Mouse (Mus musculus): ENCODE data around the gene Tmco4.
"Not testable (repeated sequence)": the region's sequence is repeated elsewhere in the genome, so short reads cannot be mapped to it uniquely, and the experiment has no call there.

The Tmco4 gene

DNA sequence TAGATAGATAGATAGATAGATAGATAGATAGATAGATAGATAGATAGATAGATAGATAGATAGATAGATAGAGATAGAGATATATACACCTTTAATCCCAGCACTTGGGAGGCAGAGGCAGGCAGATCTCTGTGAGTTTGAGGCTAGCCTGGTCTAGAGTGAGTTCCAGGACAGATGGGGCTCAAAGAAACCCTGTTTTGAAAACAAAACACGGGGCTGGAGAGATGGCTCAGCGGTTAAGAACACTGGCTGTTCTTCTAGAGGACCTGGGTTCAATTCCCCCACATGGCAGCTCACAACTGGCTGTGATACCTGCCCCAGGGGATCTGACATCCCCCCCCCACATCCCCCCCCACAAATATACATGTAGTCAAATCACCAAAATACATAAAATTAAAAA is 1.9 kb downstream of the Tmco4 start:
- DNase-seq = not testable (repeated sequence)

DNA sequence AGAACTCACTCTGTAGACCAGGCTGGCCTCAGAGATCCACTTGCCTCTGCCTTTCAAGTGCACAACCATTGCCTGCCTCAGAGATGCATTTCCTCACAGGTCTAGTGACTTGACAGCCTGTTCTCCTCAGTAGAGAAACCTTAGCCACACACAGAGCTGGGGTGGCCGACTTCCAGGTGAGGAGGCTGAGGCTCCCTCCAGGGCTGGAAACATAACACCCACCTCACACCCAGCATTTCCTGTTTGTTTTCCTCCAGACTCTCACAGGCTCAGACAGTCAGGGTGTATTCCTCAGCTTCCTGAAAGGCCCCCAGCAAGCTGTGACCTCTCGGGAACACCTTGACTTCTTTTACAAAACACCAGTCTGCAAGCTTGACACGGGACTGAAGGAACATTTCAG is 2.5 kb downstream of the Tmco4 start:
- DNase-seq = no peak

DNA sequence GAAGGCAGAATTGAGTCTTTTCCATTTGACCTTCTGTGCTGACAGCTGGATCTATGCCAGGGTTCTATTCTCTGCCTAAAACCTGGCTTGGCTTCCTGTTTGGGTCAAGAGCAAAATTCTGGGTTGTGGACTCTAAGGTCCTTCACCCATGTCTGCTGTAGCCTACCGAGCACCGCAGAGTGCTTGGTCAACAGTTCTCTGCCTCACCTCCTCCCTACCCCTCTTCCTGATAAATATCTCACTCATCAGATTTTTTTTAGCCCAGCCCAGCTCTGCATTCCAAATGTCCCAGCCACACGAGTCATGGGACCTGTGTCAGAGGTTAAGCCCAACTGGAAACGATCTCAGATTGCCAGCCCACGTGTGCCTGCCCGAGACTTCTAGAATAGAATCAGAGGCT is 3.4 kb downstream of the Tmco4 start:
- no peak for DNase-seq

DNA sequence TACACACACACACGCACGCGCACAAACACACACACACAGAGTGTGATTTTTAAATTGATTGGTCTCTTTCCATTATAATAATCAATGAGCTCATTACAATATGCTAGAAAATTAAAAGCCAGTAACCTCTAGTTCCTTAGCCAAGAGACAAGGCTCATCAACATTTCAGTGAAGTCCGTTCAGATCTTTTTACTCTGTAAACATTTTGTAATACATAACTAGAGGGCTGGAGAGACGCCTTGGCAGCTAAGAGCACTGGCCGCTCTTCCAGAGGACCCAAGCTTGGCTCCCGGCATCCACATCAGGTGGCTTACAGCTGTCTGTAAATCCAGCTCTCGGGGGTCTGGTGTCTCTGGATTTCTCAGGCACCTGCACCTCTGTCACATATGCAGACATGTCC is 7.3 kb downstream of the Tmco4 start:
- no peak for DNase-seq

DNA sequence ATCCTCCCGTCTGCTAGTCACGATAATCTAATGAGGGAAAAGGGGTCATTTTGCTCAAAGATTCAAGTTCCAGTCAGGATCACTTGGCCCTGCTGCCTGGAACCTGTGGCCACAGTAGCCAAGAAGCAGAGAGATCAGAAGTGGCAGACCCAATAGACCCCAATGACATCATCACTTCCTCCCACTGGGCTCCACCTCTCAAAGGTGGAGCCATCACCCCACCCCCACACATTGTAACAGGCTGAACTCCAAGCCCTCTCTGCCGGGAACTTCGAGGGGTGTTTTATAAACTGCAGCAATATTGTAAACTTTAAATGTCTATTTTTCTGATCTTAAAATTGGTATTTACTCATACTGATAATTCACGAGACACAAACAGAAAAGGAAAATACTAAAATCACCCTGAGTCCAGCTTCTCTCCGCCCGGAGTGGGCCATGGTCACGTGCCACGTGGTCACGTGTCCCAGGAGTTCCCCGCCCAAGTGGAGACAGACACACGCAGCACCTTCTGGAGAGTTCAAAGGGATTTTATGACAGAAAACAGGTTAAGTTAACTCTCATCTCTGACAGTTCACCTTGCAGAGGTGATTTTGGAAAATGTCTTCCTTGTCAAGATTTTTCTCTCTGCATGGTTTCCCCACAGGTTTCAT is 8.2 kb downstream of the Tmco4 start:
- DNase-seq = no peak

DNA sequence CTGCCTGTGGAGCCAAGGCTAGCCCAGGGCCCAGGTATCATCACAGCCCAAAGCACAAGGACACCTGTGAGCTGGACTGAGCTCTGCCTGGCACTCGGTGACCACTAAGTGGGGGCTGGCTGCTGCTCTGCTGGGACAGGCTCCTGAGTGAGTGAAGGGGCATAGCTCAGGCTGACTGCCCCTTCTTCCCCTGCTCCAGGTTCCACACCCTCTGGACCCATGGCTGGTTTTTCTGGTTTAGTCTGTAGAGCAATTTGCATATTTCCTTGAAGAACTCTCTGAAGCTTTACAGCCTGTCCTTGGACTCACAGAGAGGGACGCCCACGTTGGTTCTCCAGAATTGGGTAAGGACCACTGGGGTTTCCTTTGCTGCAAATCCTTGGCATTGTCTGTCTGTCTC is 10.7 kb downstream of the Tmco4 start:
- DNase-seq = no peak

DNA sequence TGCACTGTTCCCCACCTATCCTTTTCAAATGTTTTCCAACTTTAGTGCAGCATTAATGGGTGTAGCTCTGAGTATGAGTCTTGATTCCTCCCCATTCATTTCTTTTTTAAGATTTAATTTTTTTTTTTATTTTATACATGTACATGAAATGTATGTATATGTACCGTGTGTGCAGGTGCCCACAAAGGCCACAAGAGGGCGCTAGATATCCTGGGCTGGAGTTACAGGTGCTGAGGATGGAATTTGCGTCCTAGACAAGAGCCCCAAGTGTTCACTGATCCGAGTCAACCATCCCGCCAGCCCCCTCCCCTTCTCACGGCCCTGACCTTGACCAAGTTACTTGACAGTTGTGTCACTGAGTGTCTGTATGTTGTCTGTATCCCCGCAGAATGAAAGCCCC is 12.1 kb downstream of the Tmco4 start:
- no peak for DNase-seq

DNA sequence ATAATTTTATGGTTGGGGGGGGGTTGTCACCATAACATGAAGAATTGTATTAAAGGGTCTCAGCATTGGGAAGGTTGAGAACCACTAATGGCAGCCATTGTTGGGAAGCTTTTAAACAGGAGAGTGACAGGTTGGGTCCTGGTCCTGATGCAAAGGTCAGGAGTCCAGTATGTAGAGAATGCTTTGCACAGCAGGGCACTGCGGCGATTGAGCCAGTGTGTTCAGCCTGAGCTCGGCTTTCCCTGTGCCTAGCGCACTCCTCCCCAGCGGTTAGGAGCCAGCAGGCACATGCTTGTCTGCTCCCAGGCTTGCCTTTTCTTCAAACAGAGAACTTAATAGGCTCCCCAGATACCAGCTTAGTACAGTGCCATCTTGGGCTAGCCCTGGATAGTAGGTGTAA is 13.6 kb downstream of the Tmco4 start:
- DNase-seq = no peak

DNA sequence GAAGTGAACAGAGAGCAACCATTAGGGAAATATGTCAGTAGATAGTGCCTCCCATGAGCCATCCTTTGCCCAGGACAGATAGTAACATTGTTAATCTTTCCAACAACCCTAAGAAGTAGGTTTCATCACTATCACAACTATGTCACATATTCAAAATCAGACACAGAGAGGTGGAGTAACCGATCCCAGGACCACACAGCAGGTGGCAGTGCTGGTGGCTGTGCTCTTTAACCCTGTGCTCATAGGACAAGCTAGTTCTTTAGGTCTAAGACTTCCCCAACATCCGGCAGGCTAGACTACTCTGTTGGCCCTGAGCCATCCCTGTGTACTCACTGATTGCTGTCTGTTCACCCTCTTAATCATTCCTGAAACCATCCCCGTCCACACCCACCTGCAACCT is 21.7 kb downstream of the Tmco4 start:
- no peak for DNase-seq

DNA sequence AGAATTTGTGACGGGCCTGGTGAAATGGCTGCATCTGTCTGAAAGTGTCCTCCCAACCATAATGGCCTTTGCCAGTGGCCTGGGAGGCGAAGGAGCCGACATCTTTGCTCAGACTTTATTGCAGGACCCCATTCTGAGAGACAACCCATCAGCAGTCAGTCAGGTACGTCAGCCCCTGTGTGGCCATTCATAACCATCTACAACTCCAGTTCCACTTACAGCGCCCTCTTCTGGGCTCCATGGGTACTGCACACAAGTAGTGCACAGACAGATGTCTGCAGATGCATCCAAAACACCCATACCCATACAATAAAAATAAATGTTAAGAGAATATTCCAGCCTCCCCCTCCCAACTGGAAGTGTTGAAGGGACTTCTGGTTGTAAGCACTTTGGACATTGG is 23.7 kb downstream of the Tmco4 start:
- DNase-seq = no peak

DNA sequence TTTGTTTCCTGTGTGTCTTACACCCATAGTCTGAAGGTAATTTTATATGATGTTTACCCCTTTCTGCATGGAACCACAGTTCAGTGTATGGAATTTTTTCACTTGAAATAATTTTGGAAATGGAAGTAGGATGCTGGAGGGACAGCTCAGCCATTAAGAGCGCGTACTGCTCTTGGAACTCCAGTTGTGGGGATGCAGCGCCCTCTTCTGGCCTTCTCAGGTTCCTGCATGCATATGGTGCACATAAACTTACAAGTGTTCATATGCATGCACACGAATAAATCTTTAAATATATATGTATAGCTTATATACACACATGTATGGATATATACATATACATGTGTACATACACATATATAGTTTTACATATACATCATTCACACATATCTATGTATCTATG is 24.4 kb downstream of the Tmco4 start:
- no peak for DNase-seq

DNA sequence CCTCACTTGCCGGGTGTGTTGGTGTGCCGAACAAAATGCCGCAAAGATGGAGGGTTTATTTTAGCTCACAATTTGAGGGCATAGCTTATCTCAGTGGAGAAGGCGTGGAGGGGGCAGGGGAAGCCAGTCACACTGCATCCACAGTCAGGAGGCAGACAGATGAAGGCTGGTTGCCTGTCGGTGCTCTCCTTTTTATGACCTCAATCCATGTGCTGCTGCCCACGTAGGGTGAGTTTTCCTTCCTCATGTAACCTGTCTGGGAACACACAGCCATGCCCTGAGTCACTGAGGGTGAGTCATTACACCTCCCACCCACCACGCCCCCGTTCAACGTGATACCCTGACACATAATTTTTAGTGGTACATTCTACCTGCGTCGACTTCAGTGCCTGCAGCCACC is 25.9 kb downstream of the Tmco4 start:
- no peak for DNase-seq

DNA sequence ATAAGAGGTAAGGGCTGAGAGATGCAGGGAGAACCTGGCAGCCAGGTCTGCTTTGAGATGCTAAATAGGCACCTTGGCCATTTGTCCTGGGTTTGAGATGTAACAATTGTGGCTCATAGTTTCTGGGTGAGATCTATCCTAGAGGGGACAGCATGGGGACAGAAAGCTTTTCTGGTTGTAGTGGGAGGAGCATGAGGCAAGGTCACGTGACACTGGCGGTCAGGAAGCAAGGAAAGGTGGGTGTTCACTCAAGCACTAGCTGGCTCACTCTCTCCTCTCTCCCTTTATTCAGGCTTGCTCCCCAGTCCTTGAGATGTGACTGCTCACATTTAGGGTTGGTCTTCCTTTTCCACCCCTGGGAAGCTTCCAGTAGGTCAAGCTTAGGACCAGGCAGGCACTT is 28.3 kb downstream of the Tmco4 start:
- DNase-seq = no peak

DNA sequence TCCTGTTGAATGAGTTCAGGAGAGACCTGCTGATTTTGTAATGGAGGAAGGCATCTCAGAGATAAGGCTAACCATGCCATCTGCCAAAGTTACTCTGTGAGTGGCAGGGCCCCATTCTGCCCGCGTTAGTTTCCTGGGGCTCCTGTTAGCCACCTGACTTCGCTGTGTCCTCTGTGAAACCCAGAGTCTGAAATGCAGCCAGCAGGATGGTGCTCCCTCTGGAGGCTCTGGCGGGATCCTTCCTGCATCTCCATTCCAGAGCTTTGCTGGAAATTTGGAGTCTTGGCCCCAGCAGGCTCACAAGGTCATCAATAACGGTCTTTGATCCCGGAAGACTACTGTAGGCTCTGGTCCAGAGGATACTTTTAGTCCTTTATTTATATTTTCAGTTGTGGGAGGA is 28.7 kb downstream of the Tmco4 start:
- DNase-seq = peak; percentile 91

DNA sequence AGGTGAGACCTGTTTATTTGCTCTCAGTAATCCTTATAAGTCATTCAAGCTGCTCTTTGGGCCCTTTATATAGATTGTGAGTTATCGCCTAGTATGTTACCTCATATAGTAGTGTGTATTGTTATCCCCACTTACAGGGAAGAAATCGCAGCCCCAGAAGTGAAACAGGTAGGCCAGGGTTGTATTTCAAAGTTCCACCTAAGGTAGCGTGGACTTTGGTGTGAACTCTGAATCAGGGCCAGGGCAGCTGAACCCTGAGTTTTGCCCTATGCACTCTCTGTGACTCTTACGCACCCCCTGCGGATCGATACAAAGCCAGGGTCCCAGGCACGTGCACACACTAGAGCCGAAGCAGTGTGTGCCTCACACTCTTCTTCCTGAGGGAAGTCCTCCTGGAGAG is 31.4 kb downstream of the Tmco4 start:
- DNase-seq = no peak

DNA sequence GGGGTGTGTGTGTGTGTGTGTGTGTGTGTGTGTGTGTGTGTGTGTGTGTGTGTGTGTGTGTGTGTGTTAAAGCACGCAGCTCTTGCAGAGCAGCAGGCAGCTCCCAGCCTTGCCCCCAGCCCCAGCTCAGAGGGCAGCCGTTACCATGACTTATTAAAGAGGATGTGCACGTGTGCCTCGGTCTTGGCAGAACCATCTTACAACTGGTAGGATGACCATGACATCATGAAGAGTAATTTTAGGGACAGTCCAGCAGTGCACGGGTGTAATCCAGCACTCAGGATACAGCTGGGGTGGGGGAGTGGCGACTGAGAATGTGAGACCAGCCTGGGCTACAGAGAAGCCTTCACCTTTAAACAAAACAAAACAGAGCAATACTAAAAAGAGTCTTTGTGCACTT is 32.5 kb downstream of the Tmco4 start:
- DNase-seq = no peak

DNA sequence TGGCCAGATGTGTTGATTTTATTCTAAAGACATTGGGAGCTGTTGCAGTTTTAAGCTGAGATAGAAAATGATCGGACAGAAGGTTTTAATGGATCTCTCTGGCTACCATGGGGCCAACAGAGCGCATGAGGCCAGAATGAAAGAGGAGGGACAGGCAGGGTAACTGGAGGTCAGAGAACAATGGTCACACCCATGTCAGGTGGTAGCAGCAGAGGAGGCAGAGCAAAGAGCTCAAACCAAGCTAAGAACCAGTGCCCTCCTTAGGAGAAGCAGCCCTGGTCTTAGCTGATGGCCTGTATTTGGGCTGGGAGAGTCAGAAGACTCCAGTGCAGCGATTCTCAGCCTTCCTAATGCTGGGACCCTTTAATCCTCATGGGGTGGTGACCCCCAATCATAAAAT is 34.7 kb downstream of the Tmco4 start:
- DNase-seq = no peak

DNA sequence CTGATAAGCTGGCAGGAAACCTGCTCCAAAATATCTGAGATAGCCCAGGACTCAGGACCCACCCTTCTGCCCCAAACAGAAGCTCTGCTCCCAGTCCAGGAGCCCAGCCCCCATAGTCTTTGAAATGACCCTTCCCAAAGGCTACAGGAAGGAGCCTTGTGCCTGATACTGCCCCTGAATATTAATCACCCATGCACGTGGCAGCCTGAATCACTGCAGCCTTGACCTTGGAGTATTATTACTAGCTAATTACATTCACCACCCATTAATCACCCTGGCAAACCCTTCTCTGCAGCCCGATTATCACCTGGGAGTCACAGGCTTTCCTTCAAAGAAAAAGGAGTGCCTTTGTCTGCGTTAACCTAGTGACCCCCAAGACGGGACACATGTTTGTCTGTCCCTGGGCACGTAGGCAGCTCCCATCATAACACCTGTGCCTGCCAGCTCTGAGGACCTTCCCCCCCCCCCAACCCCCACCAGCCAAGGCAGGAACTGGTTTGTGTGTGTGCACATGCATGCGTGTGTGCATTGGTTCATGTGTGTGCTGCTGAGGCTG is 35.4 kb downstream of the Tmco4 start:
- no peak for DNase-seq

DNA sequence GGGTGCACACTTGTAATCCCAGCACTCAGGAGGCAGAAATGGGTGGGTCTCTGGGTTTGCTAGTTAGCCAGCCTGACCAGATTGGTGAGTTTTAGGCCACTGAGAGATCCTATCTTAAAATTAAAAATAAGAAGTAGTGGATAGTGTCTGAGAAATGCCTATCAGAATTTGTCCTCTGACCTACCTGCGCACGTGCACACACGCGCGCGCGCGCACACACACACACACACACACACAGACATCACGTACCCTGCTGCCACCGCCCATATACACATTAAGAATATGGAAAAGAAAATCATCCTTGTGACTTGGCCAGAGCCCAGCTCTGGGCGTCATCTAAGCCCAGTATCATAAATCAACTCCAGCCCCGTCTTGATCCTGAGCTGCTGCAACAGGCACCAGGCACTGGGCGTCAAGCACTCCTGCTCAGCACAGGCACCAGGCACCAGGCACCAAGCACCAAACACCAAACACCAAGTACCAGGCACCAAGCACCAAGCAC is 38.6 kb downstream of the Tmco4 start:
- no peak for DNase-seq

DNA sequence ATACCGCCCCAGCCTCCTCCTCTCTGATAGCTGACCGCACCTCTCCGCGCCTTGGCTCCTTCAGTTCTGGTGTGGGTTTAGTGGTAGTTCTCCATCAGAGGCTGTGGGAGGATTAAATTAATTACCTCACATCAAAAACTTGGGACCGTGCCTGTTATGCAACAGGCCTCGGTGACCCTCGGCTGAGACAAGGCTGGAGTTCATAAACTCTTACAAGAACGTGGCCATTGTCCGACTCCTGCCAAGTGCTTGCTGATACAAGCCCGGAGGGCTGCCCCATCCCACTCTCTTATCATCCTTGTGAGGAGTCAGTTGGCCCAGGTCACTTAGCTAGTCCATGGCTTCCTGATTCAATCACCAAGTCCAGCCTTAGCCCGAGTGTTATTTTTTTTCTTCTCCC is 40.6 kb downstream of the Tmco4 start:
- peak; percentile 94 for DNase-seq

DNA sequence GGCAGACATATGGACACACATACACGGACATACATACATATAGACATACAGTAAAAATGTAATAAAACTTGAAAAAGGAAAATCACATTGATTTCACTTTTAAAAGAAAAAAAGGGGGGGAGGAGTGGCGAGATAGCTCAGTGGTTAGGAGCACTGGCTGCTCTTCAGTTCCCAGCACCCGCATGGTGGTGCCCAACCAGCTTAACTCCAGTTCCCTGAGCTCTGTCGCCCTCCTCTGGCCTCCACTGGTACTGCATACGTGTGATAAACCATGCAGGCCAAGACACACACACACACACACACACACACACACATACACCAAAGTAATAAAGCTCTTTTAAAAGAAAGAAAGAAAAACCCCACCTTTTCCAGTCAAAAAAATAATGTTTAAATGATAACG is 42.1 kb downstream of the Tmco4 start:
- no peak for DNase-seq

DNA sequence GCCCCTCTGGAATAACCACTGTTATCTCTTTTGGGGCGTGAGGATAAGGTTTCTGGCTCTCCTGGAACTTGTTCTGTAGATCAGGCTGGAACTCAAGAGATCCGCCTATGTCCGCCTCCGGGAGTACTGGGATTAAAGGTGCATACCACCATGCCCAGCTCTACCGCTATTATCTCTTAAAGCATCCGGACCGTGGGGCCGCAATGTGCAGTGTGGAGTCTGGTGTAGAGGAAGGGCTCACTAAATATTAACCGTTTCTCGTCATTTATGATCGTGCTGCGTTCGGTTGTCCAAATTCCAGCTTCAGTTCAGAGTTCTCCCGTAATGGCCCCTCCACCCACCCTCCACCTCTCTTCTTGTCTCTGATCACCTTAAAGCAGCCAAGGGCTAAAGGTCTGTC is 45.7 kb downstream of the Tmco4 start:
- no peak for DNase-seq

DNA sequence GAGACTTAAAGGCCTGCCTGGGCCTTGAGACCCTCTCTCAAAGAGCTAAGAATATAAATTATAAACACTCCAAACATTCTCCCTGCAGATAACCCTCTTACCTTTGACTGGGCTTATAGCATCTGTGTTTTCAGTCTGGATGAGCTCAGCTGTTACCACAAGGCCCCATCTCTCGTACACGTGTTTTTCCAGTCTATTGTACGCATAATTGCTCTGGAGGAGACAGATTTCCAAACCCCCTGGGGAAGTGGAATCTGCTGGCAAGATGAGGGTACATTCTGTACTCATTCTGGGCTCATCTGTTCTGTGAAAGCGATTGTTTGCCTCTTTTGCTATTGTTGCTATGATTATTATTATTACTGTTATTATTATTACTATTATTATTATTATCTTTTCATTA is 46.3 kb downstream of the Tmco4 start:
- no peak for DNase-seq

DNA sequence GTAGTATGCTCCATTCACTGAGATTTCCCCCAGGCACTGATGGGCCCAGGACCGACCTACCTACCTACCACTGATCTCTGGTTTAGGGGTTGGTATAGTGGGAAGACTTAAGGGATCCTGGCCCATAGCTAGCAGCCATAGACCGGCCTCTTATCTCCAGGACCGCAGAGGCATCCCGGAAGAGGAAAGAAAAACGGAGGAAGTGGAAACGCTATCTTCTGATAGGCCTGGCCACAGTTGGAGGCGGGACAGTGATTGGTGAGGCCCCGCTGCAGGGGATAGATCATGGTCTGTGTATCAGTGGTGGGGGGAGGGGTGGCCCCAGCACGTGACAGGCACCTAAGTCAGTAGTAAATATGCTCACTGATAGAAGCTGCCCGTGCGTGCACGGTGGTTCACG is 46.7 kb downstream of the Tmco4 start:
- DNase-seq = no peak

DNA sequence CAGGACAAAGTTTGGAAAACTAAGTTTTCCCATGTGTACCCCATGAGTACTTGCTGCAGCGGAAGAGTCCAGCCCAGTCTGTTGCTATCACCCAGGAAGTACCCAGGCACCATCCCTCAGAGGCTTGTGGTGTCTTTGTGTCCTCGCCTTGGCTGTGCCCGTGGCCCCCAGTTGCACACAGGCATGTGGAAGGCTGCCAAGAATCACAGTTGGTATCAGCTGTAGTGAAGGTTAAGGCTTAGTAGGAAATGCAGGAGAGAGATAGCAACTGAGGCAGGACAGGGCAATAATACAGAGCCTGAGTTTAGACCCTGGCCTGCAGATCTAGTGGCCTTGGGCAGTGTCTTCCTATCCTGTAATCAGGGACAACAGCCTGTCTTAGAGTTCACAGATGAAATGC is 47.7 kb downstream of the Tmco4 start:
- DNase-seq = no peak
